Mouse (Mus musculus): ENCODE data around the gene Slc17a1.

Slc17a1 gene

GRCm38 (mm10) chr13:23867405-23867804 is at the start of gene Slc17a1:
Gene Slc17a1, plus strand, starts transcription at chr13:23867750.
- DNase-seq (ENCODE audit: low spot score): no peak

GRCm38 (mm10) chr13:23820179-23820940 is 47.2 kb upstream of the Slc17a1 start:
- no peak for DNase-seq (ENCODE audit: low spot score)

- DNase-seq (ENCODE audit: low spot score): no peak
These were observed 45.3 kb upstream of the Slc17a1 start for GRCm38 (mm10) chr13:23822213-23822612.

GRCm38 (mm10) chr13:23826606-23827005 is 40.9 kb upstream of the Slc17a1 start:
- DNase-seq (ENCODE audit: low spot score): no peak

- no peak for DNase-seq (ENCODE audit: low spot score)
These were observed 34.5 kb upstream of the Slc17a1 start for GRCm38 (mm10) chr13:23833053-23833452.

- no peak for DNase-seq (ENCODE audit: low spot score)
These were observed 32.7 kb upstream of the Slc17a1 start for GRCm38 (mm10) chr13:23834836-23835235.

GRCm38 (mm10) chr13:23836630-23837029 is 30.9 kb upstream of the Slc17a1 start:
- DNase-seq (ENCODE audit: low spot score): no peak

GRCm38 (mm10) chr13:23839308-23839707 is 28.2 kb upstream of the Slc17a1 start, which contains the start of gene Slc17a3:
Gene Slc17a3, plus strand, starts transcription at chr13:23839434.
- no peak for DNase-seq (ENCODE audit: low spot score)

- no peak for DNase-seq (ENCODE audit: low spot score)
These were observed 21.7 kb upstream of the Slc17a1 start for GRCm38 (mm10) chr13:23845851-23846250.

- no peak for DNase-seq (ENCODE audit: low spot score)
These were observed 18.3 kb upstream of the Slc17a1 start for GRCm38 (mm10) chr13:23849299-23849698.

GRCm38 (mm10) chr13:23856401-23856800 is 11.1 kb upstream of the Slc17a1 start:
- no peak for DNase-seq (ENCODE audit: low spot score)

GRCm38 (mm10) chr13:23861815-23862214 is 5.7 kb upstream of the Slc17a1 start:
- no peak for DNase-seq (ENCODE audit: low spot score)

- DNase-seq (ENCODE audit: low spot score): no peak
These were observed 2.8 kb upstream of the Slc17a1 start for GRCm38 (mm10) chr13:23864711-23865110.

- DNase-seq (ENCODE audit: low spot score): no peak
These were observed 1.4 kb upstream of the Slc17a1 start for GRCm38 (mm10) chr13:23866086-23866710.

GRCm38 (mm10) chr13:23867000-23867399 is 550 bp upstream of the Slc17a1 start:
- DNase-seq (ENCODE audit: low spot score): no peak

- no peak for DNase-seq (ENCODE audit: low spot score)
These were observed 1.4 kb downstream of the Slc17a1 start for GRCm38 (mm10) chr13:23868790-23869533.

GRCm38 (mm10) chr13:23869996-23870395 is 2.4 kb downstream of the Slc17a1 start:
- no peak for DNase-seq (ENCODE audit: low spot score)

GRCm38 (mm10) chr13:23873141-23873540 is 5.6 kb downstream of the Slc17a1 start:
- DNase-seq (ENCODE audit: low spot score): no peak

- DNase-seq (ENCODE audit: low spot score): no peak
These were observed 11.6 kb downstream of the Slc17a1 start for GRCm38 (mm10) chr13:23879106-23879505.

- DNase-seq (ENCODE audit: low spot score): no peak
These were observed 12.1 kb downstream of the Slc17a1 start for GRCm38 (mm10) chr13:23879636-23880035.

- DNase-seq (ENCODE audit: low spot score): no peak
These were observed 18.0 kb downstream of the Slc17a1 start for GRCm38 (mm10) chr13:23885540-23885939.

- DNase-seq (ENCODE audit: low spot score): no peak
These were observed 19.6 kb downstream of the Slc17a1 start for GRCm38 (mm10) chr13:23887026-23887725.

Data from ovary, postnatal 10 days (tissue).